Mouse (Mus musculus) C2C12 (cell line): ENCODE measurements at regions not wholly inside any gene's neighbourhood (a gene's known extent, or its start where the extent isn't known, plus 50 kb on each side); places are given as distances from the start of the nearest gene placed in this dataset.

Experiments used
- H3K27me3 ChIP-seq: one replicate; pipeline ENCODE4 v1.6.1; 2011; ENCODE audit not compliant: control insufficient read depth, insufficient read depth, insufficient read length
- H3K36me3 ChIP-seq: one replicate; pipeline ENCODE4 v1.6.1; 2011; ENCODE audit not compliant: control insufficient read depth, insufficient read depth
- H3K4me3 ChIP-seq: one replicate; pipeline ENCODE4 v1.5.1; 2011; ENCODE audit warnings: mild to moderate bottlenecking, control low read depth; ENCODE audit not compliant: poor library complexity, insufficient read depth, severe bottlenecking
- H3K79me2 ChIP-seq: one replicate; pipeline ENCODE4 v1.6.1; 2011; ENCODE audit not compliant: control insufficient read depth, insufficient read depth
- H3K79me3 ChIP-seq: one replicate; pipeline ENCODE4 v1.6.1; 2011; ENCODE audit warnings: low read depth, control low read depth
- H3ac ChIP-seq: one replicate; pipeline ENCODE3; 2011; ENCODE audit warnings: low read depth; ENCODE audit not compliant: control insufficient read depth, insufficient read length
- CEBPB ChIP-seq: IDR thresholded peaks from one replicate; pipeline ENCODE4 v1.6.1; 2011; ENCODE audit warnings: low read depth, mild to moderate bottlenecking, control low read depth, moderate library complexity
- CTCF ChIP-seq: IDR thresholded peaks from one replicate; pipeline ENCODE4 v1.5.1; 2011; ENCODE audit not compliant: control insufficient read depth, insufficient read depth, insufficient read length
- FOSL1 ChIP-seq: IDR thresholded peaks from one replicate; pipeline ENCODE4 v1.8.0; 2011; ENCODE audit warnings: mild to moderate bottlenecking, low read length; ENCODE audit not compliant: poor library complexity, insufficient read depth, severe bottlenecking
- MAX ChIP-seq: IDR thresholded peaks from one replicate; pipeline ENCODE4 v1.6.1; 2011; ENCODE audit warnings: mild to moderate bottlenecking, control low read depth
- MYOD1 ChIP-seq: IDR thresholded peaks from one replicate; pipeline ENCODE4 v1.6.1; 2011; ENCODE audit warnings: low read depth; ENCODE audit not compliant: control insufficient read depth, insufficient read length
- MYOG ChIP-seq: IDR thresholded peaks from one replicate; pipeline ENCODE4 v1.6.1; 2011; ENCODE audit not compliant: control insufficient read depth, insufficient read length; ENCODE audit errors: extremely low read depth
- USF1 ChIP-seq: IDR thresholded peaks from one replicate; pipeline ENCODE4 v1.6.1; 2011; ENCODE audit warnings: low read depth, mild to moderate bottlenecking, control low read depth, moderate library complexity

DNA sequence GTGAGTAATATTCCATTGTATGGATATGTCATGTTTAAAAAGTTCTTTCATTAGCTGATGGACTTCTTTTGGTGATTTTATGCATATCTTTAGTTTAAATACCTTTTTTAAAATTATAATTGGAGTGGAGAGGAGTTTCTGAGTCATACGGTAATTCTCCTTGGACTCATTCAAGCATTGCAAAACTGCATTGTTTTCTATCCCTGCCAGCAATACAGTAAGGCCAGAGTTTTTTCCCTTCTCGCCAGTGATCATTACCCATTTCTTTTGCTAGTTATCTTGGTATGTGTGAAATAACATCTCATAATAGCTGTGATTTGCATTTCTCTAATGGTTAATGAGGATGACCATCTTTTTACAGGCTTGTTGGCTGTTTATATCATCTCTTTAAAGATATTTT, 271.6 kb upstream of the Nr2f2 start:
- no peak overlapping the region for H3ac ChIP-seq
- TF ChIP-seq MYOD1 (no peak), CTCF (no peak), MAX (no peak), FOSL1 (no peak), CEBPB (no peak), MYOG (no peak), USF1 (no peak)
- no peaks in the 10 kb centered on the region for H3K27me3 ChIP-seq
- H3K79me3 ChIP-seq: no peaks in the 10 kb centered on the region
- no peaks in the 10 kb centered on the region for H3K36me3 ChIP-seq
- no peak overlapping the region for H3K4me3 ChIP-seq
- H3K79me2 ChIP-seq: no peaks in the 10 kb centered on the region

DNA sequence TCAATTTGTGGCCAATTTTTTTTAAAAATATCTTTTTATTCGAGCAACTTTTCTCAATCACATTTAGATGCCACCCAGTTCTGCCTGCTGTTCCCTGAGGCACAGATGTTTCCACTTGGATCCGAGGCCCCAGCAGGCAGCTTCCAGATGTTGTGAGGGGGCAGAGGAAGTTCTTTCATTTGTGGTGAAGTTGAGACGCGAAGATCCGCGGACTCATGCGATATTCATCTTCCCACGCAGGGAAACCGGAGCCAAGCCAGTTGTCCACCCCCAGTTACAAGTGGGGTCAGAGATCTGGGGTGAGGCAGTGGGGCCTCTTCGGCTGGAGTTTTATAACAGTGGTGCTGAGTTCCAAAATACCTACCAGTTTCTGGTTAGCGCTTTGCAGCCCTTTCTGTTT, 267.5 kb upstream of the Nr2f2 start:
- no peak for TF ChIP-seq FOSL1
- no peak for TF ChIP-seq MYOD1
- no peak for TF ChIP-seq CTCF
- H3K27me3 ChIP-seq: no peaks in the 10 kb centered on the region
- no peaks in the 10 kb centered on the region for H3K36me3 ChIP-seq
- no peaks in the 10 kb centered on the region for H3K79me2 ChIP-seq
- H3K79me3 ChIP-seq: no peaks in the 10 kb centered on the region
- no peak overlapping the region for H3ac ChIP-seq
- no peak overlapping the region for H3K4me3 ChIP-seq

DNA sequence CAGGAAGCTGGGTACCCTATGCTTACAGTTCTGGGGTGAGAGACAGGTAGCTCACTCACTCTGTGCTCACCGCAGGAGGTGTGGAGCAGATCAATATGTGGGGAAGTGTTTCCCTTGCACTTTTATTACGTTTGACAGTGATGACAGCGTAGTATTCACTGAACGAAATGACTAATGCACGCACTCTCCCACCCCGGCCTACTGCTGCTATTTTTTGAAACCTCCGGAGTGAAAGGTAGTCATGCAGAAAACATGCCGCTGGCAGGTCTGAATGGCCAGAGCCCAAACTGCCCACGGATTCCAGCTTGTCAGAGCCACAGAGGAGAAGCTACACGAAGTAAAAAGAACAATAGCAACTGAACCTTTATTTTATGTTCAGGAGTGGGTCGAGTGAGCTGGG, 267.0 kb upstream of the Nr2f2 start:
- H3K4me3 ChIP-seq: no peak overlapping the region
- TF ChIP-seq CEBPB (no peak), MAX (no peak), CTCF (no peak), FOSL1 (no peak), USF1 (no peak), MYOD1 (no peak), MYOG (no peak)
- no peak overlapping the region for H3ac ChIP-seq
- H3K79me3 ChIP-seq: no peaks in the 10 kb centered on the region
- H3K27me3 ChIP-seq: no peaks in the 10 kb centered on the region
- no peaks in the 10 kb centered on the region for H3K79me2 ChIP-seq
- H3K36me3 ChIP-seq: no peaks in the 10 kb centered on the region

DNA sequence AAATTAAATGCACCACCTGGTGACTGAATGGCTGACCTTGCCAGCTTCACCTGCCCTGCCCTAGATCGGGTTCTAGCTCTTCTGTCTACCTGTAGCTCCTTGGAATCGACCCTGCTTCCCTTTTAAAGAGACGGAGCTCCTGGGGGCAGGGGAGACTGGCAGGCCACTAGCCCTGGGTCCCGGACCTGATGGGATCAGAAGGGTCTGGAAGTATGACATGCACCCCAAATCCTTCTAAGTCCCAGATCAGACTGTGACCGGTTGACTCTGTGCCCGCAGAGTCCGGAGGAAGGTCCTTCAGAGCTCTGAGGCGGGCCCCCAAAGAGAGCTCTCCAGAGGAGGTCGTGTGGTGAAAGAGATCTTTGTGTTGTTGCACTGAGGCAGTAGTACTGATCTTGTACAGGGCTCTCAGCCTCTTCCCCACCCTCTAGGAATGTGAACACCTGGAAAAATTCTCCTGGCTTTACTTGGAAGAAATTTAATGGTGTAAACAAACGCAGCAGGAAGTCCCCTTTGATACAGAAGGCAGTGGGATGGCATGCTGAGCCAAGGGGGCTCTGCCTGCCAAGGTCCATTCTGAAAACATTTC, 259.2 kb upstream of the Nr2f2 start:
- no peaks in the 10 kb centered on the region for H3K27me3 ChIP-seq
- no peak overlapping the region for H3K4me3 ChIP-seq
- H3K79me2 ChIP-seq: no peaks in the 10 kb centered on the region
- H3K36me3 ChIP-seq: no peaks in the 10 kb centered on the region
- TF ChIP-seq CEBPB: no peak
- no peak for TF ChIP-seq MAX
- TF ChIP-seq MYOG: no peak
- TF ChIP-seq USF1: no peak
- no peak for TF ChIP-seq FOSL1
- TF ChIP-seq MYOD1: no peak
- no peak for TF ChIP-seq CTCF
- H3ac ChIP-seq: no peak overlapping the region
- H3K79me3 ChIP-seq: no peaks in the 10 kb centered on the region

DNA sequence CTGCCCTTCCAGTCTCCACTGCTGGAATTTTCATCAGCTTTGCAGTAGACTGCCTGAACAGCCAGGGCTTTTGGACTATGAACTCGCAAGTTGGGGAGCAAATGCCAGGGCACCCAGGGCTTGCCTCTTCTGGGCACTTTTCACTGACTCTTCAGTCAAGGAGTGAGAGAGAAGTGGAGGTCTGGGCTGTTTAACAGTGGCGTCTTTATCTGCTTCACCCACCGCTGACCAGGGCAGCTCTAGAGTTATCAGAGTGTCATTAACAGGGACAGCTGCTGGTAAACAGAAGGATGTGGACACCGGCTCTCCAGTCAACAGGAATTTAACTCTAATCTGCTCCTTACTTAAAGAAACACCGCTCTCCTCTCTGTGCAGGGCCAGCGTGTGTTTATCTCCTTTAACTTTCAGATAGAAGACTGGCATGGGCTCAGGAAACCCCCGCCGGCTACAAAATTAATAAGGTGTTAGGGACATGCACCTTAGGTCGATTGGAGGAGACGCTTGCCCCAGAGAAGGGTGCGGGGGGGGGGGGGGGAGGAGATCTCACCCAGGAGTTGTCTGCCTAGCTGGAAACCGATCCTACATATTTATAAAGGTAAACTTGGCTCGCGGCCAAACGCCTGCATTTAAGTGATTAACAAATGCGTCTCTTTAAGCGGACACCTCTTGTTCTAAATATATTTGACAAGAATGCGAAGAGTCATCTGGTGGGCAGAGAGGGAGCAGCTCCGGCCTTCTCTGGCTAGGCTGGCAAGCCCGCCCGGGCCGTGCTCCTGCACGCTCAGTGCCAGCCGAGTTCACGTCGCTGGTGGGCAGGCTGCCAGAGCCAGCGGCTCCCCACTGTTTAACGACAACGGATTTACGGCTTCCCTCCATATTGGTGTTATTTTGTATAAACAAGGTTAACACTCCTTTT, 258.4 kb upstream of the Nr2f2 start:
- Histone ChIP-seq H3K79me2 (no peaks in the 10 kb centered on the region), H3K4me3 (no peak overlapping the region), H3K79me3 (no peaks in the 10 kb centered on the region), H3ac (no peak overlapping the region), H3K36me3 (no peaks in the 10 kb centered on the region), H3K27me3 (no peaks in the 10 kb centered on the region)
- TF ChIP-seq CTCF (no peak), MYOD1 (no peak), USF1 (no peak), FOSL1 (no peak), MYOG (no peak), CEBPB (no peak), MAX (no peak)

DNA sequence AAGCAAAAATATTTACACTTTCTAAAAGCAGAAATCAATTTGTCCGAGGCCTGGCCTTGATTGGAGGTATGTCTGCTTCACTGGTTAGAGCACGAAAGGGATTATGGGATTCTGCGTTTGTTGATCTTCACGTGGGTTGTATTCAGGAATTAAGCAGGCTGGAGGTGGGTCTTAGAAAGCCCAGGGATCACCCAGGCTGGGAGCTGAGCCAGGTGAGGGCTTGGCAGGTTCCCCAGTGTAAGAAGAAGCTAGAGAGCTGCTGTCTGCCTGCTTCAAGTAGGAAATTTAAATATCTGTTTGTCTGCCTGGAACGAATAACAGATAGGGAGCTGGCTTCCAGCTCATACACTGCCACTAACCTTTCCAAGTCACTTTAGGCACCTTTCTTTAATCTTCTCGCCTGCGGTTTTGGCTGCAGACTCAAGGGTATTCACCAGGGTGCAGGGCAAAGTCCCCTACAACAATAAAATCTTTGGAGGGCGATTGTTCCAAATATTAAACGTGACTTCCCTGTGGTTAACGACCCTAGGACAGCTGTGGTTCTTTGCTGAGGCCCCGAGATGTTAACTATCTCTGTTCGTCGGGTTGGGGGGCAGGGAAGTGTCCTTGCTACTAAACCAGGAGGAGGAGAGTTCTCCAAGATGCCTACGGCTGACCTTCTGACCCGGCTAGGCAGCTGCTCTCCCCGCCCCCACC, 257.6 kb upstream of the Nr2f2 start:
- Histone ChIP-seq H3K4me3 (no peak overlapping the region), H3K36me3 (no peaks in the 10 kb centered on the region), H3K79me3 (no peaks in the 10 kb centered on the region), H3ac (no peak overlapping the region), H3K27me3 (no peaks in the 10 kb centered on the region), H3K79me2 (no peaks in the 10 kb centered on the region)
- TF ChIP-seq CEBPB: no peak
- TF ChIP-seq USF1: no peak
- no peak for TF ChIP-seq CTCF
- no peak for TF ChIP-seq MAX
- no peak for TF ChIP-seq FOSL1
- no peak for TF ChIP-seq MYOD1
